Mouse (Mus musculus) c-Kit-positive CD71-positive TER-119-positive erythroid progenitor cells, embryonic 14.5 days (primary cell): ENCODE results near the gene Olfr1214.
"Not testable (repeated sequence)": the region's sequence is repeated elsewhere in the genome, so short reads cannot be mapped to it uniquely, and the experiment has no call there.

Experiments
- DNase-seq: peaks from one replicate; pipeline ENCODE4 v3.0.0-alpha.2; 2013; ENCODE audit warnings: low spot score

The Olfr1214 gene

DNA sequence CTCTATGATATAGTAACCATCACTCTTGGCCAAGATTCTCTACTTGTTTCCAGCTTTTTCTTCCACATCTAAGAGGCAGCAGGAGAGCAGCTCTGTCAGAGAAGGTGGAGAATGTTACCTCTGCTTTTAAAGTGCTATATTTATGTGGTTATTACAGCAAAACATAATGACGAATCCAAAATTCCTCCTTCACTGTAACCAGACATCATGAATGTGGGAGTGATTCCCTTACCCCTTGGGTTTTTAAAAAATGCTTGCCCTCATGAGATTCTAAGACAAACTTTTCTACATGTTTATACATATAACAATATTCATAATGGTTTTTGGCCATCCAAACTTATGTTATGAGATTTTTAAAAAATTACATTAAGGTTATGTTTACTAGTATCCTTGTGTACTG is at the start of gene Olfr1214:
TSS of gene Olfr1214 (minus strand) at position 101 of the 400 bp plus-strand sequence.
- DNase-seq = no peak

DNA sequence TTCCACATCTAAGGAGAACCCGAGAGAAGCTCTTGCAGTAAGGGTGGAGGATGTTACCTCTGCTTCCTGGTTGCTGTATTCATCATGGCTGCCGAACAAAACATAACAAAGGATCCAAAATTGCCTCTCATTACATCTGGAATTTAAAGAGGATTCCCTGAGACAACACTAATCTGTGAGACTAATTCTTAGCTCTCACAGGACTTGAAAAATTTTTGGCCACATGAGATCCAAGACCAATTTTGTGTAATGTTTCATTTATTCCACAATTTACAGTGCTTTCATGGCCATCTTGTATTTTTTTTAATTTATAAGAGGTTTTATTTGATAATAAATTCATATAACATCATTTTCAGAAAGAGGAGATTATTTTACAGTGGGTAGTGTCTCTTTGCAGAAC is 39.5 kb upstream of the Olfr1214 start, which contains the start of gene Olfr1217:
TSS of gene Olfr1217 (minus strand) at position 101 of the 400 bp plus-strand sequence.
- DNase-seq = no peak

DNA sequence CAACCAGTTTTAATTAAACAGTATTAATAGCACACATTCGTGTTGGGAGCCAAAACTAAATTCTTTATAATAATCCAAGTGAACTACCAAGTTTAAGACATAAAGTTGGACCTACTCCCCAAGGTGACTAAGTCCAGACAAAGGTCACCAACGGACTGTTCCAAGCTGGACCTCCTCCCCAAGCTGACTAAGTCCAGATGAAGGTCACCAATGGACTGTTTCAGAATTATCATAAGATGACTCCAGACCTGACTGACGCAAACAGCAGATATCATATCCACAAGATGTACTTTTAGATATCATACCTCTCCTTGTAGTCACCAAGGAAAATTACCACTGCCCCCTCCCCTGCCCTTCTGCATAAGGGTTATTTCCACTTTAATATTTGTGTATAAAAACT is 29.0 kb upstream of the Olfr1214 start:
- DNase-seq = not testable (repeated sequence)

DNA sequence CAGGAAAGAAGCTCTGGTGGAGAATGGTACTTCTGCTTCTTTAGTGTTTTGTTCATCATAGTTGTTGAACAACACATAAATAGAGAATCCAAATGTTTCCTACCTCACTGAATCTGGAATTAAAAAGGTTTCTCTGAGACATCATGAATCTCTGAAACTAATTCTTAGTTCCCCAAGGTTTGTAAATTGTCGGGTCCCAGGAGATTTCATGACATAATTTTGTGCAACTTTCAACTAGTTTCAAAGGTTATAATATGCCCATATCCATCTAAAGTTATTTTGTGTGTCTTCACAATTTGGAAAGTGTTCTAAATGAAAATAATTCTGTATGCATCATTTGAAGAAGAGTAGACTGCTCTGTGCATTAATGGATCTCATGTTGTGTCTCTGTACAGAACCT is 25.8 kb upstream of the Olfr1214 start, which contains the start of gene Olfr1216:
TSS of gene Olfr1216 (minus strand) at position 101 of the 400 bp plus-strand sequence.
- DNase-seq = no peak

DNA sequence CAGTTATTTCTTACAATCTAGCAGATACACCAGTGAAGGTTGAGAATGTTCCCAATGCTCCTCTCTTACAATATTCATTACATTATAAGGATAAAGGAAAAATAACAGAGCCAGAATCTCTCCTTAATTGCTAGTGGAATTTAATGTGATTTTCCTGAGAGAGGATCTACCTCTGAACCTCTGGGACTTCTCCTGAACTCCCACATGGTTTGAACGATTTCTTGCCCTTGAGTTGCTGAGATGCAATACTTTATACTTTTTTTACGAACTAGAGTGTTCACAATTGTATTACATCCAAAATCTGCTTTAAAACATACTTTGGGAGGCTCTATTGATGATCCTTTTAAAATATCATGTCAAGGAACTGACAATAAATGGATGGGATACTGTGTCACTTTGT is 14.4 kb upstream of the Olfr1214 start, which contains the start of gene Olfr1215:
TSS of gene Olfr1215 (minus strand) at position 101 of the 400 bp plus-strand sequence.
- DNase-seq = no peak

DNA sequence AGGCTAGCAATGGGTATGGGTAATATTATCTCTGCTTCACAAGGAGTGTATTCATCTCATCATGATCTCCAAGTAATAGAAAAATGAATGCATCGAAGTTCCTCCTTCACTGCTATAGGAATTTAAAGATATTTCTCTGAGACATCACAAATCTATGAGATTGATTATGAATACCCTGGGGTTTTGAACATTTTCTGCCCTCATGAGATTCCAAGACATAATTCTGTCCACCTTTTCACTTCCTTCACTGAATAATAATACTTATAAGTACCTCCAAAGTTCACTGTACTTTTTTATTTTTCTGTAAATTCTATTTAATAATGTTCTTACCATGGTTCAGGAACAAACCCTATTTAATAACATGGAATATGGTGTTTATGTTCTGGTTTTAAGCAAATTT is 12.3 kb downstream of the Olfr1214 start, which contains the start of gene Gm13762:
TSS of gene Gm13762 (minus strand) at position 101 of the 400 bp plus-strand sequence.
- DNase-seq = no peak

DNA sequence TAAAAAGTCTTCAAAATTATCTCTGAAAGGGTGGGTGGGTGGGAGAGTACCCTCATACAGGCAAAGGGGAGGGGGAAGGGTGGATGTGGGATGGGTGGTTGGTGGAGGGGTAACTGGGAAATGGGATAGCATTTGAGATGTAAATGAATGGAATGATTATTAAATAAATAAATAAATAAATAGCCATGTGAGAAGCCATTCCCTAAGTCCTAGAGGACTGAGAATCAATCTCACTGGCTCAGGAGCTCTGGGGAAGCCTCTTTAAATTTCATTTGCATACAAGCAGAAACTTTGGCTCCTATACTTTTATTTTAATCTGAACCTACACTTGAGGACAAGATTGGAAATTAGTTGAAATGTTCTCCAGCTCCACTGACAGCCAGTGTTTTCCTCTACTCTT is 38.8 kb downstream of the Olfr1214 start, which contains the start of gene Olfr1212:
TSS of gene Olfr1212 (plus strand) at position 301 of the 400 bp plus-strand sequence.
- DNase-seq = no peak

DNA sequence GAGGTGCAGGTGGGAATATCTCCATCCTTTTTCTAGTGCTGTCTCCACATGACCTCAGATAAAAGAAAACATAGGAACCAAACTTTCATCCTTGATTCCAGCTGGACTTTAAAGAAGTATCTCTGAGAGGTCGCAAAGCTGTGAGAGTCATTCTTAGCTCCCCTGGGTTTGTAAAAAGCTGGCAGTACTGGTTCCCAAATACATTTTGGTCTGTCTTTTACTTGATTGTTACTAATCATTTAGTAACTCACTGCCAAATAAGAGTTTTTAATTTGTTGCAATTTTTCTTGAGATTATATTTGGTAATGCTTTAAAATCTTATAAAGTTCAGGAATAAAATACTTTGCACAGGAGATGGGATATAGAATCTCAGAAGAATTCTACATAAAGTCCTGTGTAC is 54.4 kb downstream of the Olfr1214 start, which contains the start of gene Olfr1211:
TSS of gene Olfr1211 (minus strand) at position 101 of the 400 bp plus-strand sequence.
- DNase-seq = no peak
